Mouse (Mus musculus) urinary bladder, adult 18-20 months (tissue): Measurements from ENCODE around the gene March1.

Experiments
- DNase-seq, 2 experiments: peaks; one replicate each; pipeline ENCODE4 v3.0.0; 2022; ENCODE audit warnings: low spot score in 2 of 2, mixed read lengths in 2 of 2

Gene March1

GRCm38 (mm10) chr8:65617871-65618751 lies at the start of gene March1:
Gene March1, plus strand, starts transcription at chr8:65617900.
- DNase-seq = no peak

GRCm38 (mm10) chr8:65586909-65587308 lies 30.8 kb upstream of the March1 start:
- DNase-seq = no peak

GRCm38 (mm10) chr8:65603241-65603640 lies 14.5 kb upstream of the March1 start:
- DNase-seq = no peak

GRCm38 (mm10) chr8:65609509-65609908 lies 8.2 kb upstream of the March1 start:
- no peak for DNase-seq

GRCm38 (mm10) chr8:65618966-65619365 lies 1.3 kb downstream of the March1 start:
- DNase-seq = no peak

GRCm38 (mm10) chr8:65644931-65645330 lies 27.2 kb downstream of the March1 start:
- no peak for DNase-seq

- DNase-seq = no peak
Observed at GRCm38 (mm10) chr8:65645502-65645901, 27.8 kb downstream of the March1 start.

- no peak for DNase-seq
Observed at GRCm38 (mm10) chr8:65645945-65646344, 28.2 kb downstream of the March1 start.

GRCm38 (mm10) chr8:65655924-65656323 lies 38.2 kb downstream of the March1 start:
- DNase-seq = no peak

GRCm38 (mm10) chr8:65661885-65662284 lies 44.2 kb downstream of the March1 start:
- DNase-seq = no peak

GRCm38 (mm10) chr8:65665786-65666185 lies 48.1 kb downstream of the March1 start:
- no peak for DNase-seq

- no peak for DNase-seq
Observed at GRCm38 (mm10) chr8:65743066-65743465, 125.4 kb downstream of the March1 start.

- DNase-seq = no peak
Observed at GRCm38 (mm10) chr8:65775815-65776214, 158.1 kb downstream of the March1 start.

- DNase-seq = no peak
Observed at GRCm38 (mm10) chr8:65781156-65781555, 163.5 kb downstream of the March1 start.

GRCm38 (mm10) chr8:65812971-65813370 lies 195.3 kb downstream of the March1 start:
- no peak for DNase-seq

- DNase-seq = no peak
Observed at GRCm38 (mm10) chr8:65922294-65923019, 304.8 kb downstream of the March1 start.

- DNase-seq = no peak
Observed at GRCm38 (mm10) chr8:65956948-65957347, 339.2 kb downstream of the March1 start.

- DNase-seq = no peak
Observed at GRCm38 (mm10) chr8:65957492-65957891, 339.8 kb downstream of the March1 start.

GRCm38 (mm10) chr8:65966502-65967222 lies 349.0 kb downstream of the March1 start:
- DNase-seq = no peak

- DNase-seq = no peak
Observed at GRCm38 (mm10) chr8:65967223-65967778, 349.6 kb downstream of the March1 start.

GRCm38 (mm10) chr8:65976905-65977304 lies 359.2 kb downstream of the March1 start:
- no peak for DNase-seq

GRCm38 (mm10) chr8:65982039-65982438 lies 364.3 kb downstream of the March1 start:
- DNase-seq = no peak
